Mouse (Mus musculus) myocyte (in vitro differentiated cells): ENCODE measurements around the gene Plod1.

Experiments
- CEBPB ChIP-seq: IDR thresholded peaks from 2 replicates; pipeline ENCODE4 v1.6.1; 2011; ENCODE audit warnings: mild to moderate bottlenecking, moderate library complexity; ENCODE audit not compliant: poor library complexity, insufficient read depth, severe bottlenecking
- E2F4 ChIP-seq: IDR thresholded peaks from one replicate; pipeline ENCODE4 v1.6.1; 2011; ENCODE audit warnings: mild to moderate bottlenecking, control low read depth, moderate library complexity; ENCODE audit not compliant: insufficient read depth
- MAX ChIP-seq: IDR thresholded peaks from one replicate; pipeline ENCODE4 v1.6.1; 2011; ENCODE audit warnings: low read depth, mild to moderate bottlenecking, control low read depth
- MYOD1 ChIP-seq, 3 experiments: IDR thresholded peaks; one replicate each; pipeline ENCODE4 v1.6.1; 2011; ENCODE audit warnings: control low read depth in 2 of 3, low read depth in 2 of 3, mild to moderate bottlenecking in 2 of 3, moderate library complexity in 1 of 3; ENCODE audit not compliant: insufficient read length in 2 of 3, control insufficient read depth in 1 of 3
- MYOG ChIP-seq, 3 experiments: IDR thresholded peaks; one replicate each; pipeline ENCODE4 v1.6.1; 2011; ENCODE audit warnings: control low read depth in 2 of 3, low read depth in 2 of 3, mild to moderate bottlenecking in 2 of 3; ENCODE audit not compliant: insufficient read length in 2 of 3, control insufficient read depth in 1 of 3, insufficient read depth in 1 of 3
- POLR2A ChIP-seq: IDR thresholded peaks from one replicate; pipeline ENCODE4 v1.6.1; 2011; ENCODE audit warnings: low read depth, mild to moderate bottlenecking, control low read depth, moderate library complexity; ENCODE audit not compliant: insufficient read length
- POLR2AphosphoS2 ChIP-seq: IDR thresholded peaks from one replicate; pipeline ENCODE4 v1.6.1; 2011; ENCODE audit warnings: low read depth, control low read depth; ENCODE audit not compliant: insufficient read length
- REST ChIP-seq: IDR thresholded peaks from one replicate; pipeline ENCODE4 v1.6.1; 2011; ENCODE audit warnings: mild to moderate bottlenecking, control low read depth, moderate library complexity; ENCODE audit not compliant: insufficient read depth, insufficient read length
- SRF ChIP-seq: IDR thresholded peaks from one replicate; pipeline ENCODE4 v1.6.1; 2011; ENCODE audit warnings: low read depth; ENCODE audit not compliant: control insufficient read depth, insufficient read length
- USF1 ChIP-seq: IDR thresholded peaks from one replicate; pipeline ENCODE4 v1.6.1; 2011; ENCODE audit warnings: low read depth, mild to moderate bottlenecking, control low read depth, moderate library complexity

GRCm38 (mm10) chr4:147922341-147922740, 14.2 kb downstream of the Plod1 start:
- TF ChIP-seq POLR2A: no peak
- TF ChIP-seq USF1: no peak
- no peak for TF ChIP-seq POLR2AphosphoS2
- TF ChIP-seq SRF: no peak
- TF ChIP-seq MYOD1 (IDR thresholded peaks at IDR 0.05; ENCODE audit: control insufficient read depth in 1 of 3, insufficient read length in 2 of 3, low read depth in 2 of 3): no peak
- no peak for TF ChIP-seq CEBPB
- TF ChIP-seq MAX: no peak
- no peak for TF ChIP-seq E2F4
- no peak for TF ChIP-seq REST
- no peak for TF ChIP-seq MYOG (IDR thresholded peaks at IDR 0.05; ENCODE audit: control insufficient read depth in 1 of 3, insufficient read depth in 1 of 3, insufficient read length in 2 of 3, low read depth in 2 of 3)
